Mouse (Mus musculus) C2C12 (cell line): ENCODE measurements at regions not wholly inside any gene's neighbourhood (a gene's known extent, or its start where the extent isn't known, plus 50 kb on each side); places are given as distances from the start of the nearest gene placed in this dataset.

ENCODE experiments used
- H3K27me3 ChIP-seq: one replicate; pipeline ENCODE4 v1.6.1; 2011; ENCODE audit not compliant: control insufficient read depth, insufficient read depth, insufficient read length
- H3K36me3 ChIP-seq: one replicate; pipeline ENCODE4 v1.6.1; 2011; ENCODE audit not compliant: control insufficient read depth, insufficient read depth
- H3K4me3 ChIP-seq: one replicate; pipeline ENCODE4 v1.5.1; 2011; ENCODE audit warnings: mild to moderate bottlenecking, control low read depth; ENCODE audit not compliant: poor library complexity, insufficient read depth, severe bottlenecking
- H3K79me2 ChIP-seq: one replicate; pipeline ENCODE4 v1.6.1; 2011; ENCODE audit not compliant: control insufficient read depth, insufficient read depth
- H3K79me3 ChIP-seq: one replicate; pipeline ENCODE4 v1.6.1; 2011; ENCODE audit warnings: low read depth, control low read depth
- H3ac ChIP-seq: one replicate; pipeline ENCODE3; 2011; ENCODE audit warnings: low read depth; ENCODE audit not compliant: control insufficient read depth, insufficient read length
- CEBPB ChIP-seq: IDR thresholded peaks from one replicate; pipeline ENCODE4 v1.6.1; 2011; ENCODE audit warnings: low read depth, mild to moderate bottlenecking, control low read depth, moderate library complexity
- CTCF ChIP-seq: IDR thresholded peaks from one replicate; pipeline ENCODE4 v1.5.1; 2011; ENCODE audit not compliant: control insufficient read depth, insufficient read depth, insufficient read length
- FOSL1 ChIP-seq: IDR thresholded peaks from one replicate; pipeline ENCODE4 v1.8.0; 2011; ENCODE audit warnings: mild to moderate bottlenecking, low read length; ENCODE audit not compliant: poor library complexity, insufficient read depth, severe bottlenecking
- MAX ChIP-seq: IDR thresholded peaks from one replicate; pipeline ENCODE4 v1.6.1; 2011; ENCODE audit warnings: mild to moderate bottlenecking, control low read depth
- MYOD1 ChIP-seq: IDR thresholded peaks from one replicate; pipeline ENCODE4 v1.6.1; 2011; ENCODE audit warnings: low read depth; ENCODE audit not compliant: control insufficient read depth, insufficient read length
- MYOG ChIP-seq: IDR thresholded peaks from one replicate; pipeline ENCODE4 v1.6.1; 2011; ENCODE audit not compliant: control insufficient read depth, insufficient read length; ENCODE audit errors: extremely low read depth
- USF1 ChIP-seq: IDR thresholded peaks from one replicate; pipeline ENCODE4 v1.6.1; 2011; ENCODE audit warnings: low read depth, mild to moderate bottlenecking, control low read depth, moderate library complexity

DNA sequence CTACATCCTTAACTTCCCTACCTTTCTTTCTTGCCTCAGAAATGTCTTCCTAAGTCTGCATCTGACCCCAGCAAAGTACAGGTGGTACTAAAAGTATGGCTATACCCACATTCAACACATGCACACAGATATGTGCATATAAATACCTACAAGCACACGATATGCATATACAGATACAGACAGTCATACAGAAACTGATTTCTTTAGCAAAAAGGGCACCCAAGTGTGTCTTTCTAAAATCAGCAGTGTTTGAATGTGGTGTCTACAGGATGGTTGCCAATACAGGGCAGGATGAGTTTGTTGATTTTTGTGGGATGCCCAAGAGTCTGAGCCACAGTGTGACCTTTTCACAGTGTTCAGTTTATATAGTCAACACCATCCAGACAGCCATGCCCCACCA, 67.0 kb upstream of the Klf13 start:
- Histone ChIP-seq H3ac (no peak overlapping the region), H3K4me3 (no peak overlapping the region), H3K36me3 (no peaks in the 10 kb centered on the region), H3K79me2 (no peaks in the 10 kb centered on the region), H3K79me3 (no peaks in the 10 kb centered on the region), H3K27me3 (no peaks in the 10 kb centered on the region)
- no peak for TF ChIP-seq CEBPB
- TF ChIP-seq MAX, result no peak

DNA sequence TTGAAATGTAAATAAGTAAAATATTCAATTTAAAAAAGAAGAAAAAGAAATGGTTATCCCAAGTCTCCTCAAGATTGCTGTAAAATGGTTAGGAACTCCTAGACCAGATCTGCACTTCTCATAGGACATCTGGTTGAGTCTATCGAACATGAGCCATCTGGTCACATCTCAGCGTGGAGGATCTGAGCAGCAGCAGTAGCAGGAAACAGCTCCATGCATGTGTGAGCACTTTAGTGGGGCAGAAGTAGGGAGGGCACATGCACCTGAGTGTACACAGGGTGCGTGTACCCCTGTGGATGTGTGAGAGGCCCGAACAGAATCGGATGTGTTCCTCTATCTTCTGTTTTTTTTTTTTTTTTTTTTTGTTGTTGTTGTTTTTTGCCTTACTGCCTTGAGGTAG, 65.2 kb upstream of the Klf13 start:
- H3K79me2 ChIP-seq, result no peaks in the 10 kb centered on the region
- H3K79me3 ChIP-seq, result no peaks in the 10 kb centered on the region
- TF ChIP-seq MAX (no peak), CTCF (no peak), MYOG (no peak), CEBPB (no peak), USF1 (no peak), MYOD1 (no peak), FOSL1 (no peak)
- no peaks in the 10 kb centered on the region for H3K36me3 ChIP-seq
- no peak overlapping the region for H3ac ChIP-seq
- no peak overlapping the region for H3K4me3 ChIP-seq
- no peaks in the 10 kb centered on the region for H3K27me3 ChIP-seq

DNA sequence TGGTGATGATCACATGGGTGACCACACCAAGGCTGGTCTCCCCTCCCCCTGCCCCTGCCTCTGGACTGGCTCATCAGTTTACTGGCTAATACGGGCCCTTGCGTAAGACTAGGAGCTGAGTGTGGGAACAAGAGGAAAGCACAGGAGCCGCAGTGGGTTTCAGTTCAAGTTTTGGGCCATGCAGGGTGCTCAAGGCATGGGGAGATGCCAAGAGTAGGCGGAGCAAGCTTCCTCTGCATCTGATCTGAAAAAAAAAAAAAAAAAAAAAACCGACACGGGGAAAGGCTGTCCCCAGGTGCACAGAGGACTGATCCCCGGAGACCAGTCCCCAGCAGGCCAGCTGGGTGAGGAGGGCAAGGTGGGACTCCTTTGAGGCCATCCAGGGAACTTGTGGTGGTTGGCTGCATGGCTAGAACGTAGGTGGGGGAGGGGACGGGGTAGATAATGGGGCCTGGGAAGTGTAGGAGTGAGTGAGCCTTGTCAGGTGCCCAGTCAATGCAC, 62.9 kb upstream of the Klf13 start:
- Histone ChIP-seq H3K36me3 (no peaks in the 10 kb centered on the region), H3K79me3 (no peaks in the 10 kb centered on the region), H3K27me3 (no peaks in the 10 kb centered on the region), H3K4me3 (no peak overlapping the region), H3K79me2 (no peaks in the 10 kb centered on the region), H3ac (no peak overlapping the region)
- TF ChIP-seq CEBPB, result no peak
- no peak for TF ChIP-seq MYOD1
- TF ChIP-seq MAX, result no peak
- TF ChIP-seq CTCF, result no peak
- TF ChIP-seq MYOG, result no peak
- TF ChIP-seq FOSL1, result no peak
- no peak for TF ChIP-seq USF1

DNA sequence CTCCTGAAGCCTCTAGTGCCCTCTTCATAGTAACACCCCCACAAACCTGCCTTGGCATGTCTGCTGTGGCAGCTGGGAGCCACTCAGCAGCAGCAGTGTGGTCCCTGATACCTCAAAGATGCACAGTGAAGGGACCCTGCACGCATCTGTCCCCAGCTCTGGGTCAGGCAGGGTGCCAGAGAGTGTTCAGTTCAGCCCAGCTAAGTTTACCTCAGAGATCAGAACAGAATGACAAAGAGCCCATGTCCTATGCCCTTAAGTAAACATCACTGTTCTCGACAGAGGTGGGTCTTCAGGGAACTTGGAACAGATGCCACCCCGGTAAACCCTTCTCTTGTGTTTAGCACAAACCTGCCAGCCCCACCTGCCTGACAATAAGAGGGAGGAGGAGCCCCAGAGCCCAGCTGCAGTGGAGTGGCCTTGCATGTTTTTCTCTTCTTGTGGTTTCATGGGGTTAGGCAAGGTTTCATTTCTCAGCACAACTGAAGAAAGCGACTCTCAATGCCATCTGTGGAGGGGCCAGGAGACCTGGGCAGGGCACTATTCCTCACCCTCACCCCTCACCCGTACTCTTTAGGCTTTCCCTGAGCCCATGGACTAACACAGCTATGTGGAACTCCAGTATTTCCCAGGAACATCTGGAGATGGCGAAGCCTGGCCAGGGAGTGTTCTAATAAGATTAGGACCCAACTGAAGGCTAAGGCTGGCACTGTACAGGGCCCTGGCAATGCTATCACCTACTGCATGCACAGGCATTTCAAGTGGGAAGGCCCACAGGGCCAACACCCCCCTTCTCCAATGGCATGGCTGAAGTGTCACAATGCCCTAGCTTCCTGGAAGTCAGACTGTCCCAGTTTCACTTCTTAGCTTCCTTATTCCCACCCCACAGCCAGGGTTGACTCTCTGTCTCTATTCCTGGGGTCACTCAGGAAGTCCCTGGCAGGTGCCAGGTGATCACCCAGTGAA, 60.6 kb upstream of the Klf13 start:
- Histone ChIP-seq H3ac (no peak overlapping the region), H3K79me2 (no peaks in the 10 kb centered on the region), H3K4me3 (no peak overlapping the region), H3K79me3 (no peaks in the 10 kb centered on the region), H3K36me3 (no peaks in the 10 kb centered on the region), H3K27me3 (no peaks in the 10 kb centered on the region)
- no peak for TF ChIP-seq MYOG

DNA sequence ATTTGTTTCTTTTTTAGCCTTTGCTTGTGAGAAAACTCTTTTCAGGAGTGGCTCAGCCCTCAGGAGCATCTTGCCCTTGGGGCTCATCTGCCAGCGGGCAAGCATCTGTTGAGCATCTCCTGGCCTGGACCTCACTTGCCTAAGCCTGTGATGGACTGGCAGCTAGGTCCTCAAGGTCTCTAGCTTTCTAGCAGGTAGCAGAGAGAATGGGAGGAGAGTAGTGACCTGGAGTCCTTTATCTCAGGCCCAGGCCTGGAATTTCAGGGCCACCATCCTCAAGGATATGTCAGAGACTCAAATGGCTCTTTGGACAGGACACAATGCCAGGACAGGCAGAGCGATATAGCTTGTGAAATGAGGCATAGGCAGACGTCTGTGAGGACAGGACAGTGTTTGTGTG, 59.3 kb upstream of the Klf13 start:
- TF ChIP-seq MAX (no peak), FOSL1 (no peak), MYOD1 (no peak), MYOG (no peak), CTCF (no peak), USF1 (no peak), CEBPB (no peak)
- no peak overlapping the region for H3K4me3 ChIP-seq
- H3K79me2 ChIP-seq, result no peaks in the 10 kb centered on the region
- H3K36me3 ChIP-seq, result no peaks in the 10 kb centered on the region
- no peaks in the 10 kb centered on the region for H3K79me3 ChIP-seq
- no peaks in the 10 kb centered on the region for H3K27me3 ChIP-seq
- H3ac ChIP-seq, result no peak overlapping the region

DNA sequence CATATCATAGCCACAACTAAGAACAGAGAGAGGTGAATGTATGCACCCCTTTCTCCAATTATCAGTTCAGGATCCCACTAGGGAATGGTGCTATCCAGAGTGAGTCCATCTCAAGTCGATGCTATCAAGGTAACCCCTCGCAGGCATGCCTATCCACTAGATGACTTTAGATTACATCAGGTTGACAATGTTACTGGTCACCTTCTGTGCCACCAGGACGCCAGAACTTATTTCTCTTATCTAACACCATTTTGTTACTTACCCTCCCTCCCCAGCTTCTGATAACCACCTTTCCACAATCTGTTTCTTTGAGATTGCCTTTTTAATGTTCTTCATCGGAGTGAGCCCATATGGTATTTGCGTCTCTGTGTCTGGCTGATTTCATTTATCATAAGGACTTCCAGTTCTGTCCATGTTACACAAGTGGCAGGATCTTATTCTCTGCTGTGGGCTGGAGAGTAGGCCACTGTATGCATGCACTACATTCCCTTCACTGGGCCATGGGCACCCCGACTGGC, 57.9 kb upstream of the Klf13 start:
- Histone ChIP-seq H3K27me3 (no peaks in the 10 kb centered on the region), H3K36me3 (no peaks in the 10 kb centered on the region), H3ac (no peak overlapping the region), H3K79me3 (no peaks in the 10 kb centered on the region), H3K79me2 (no peaks in the 10 kb centered on the region), H3K4me3 (no peak overlapping the region)
- TF ChIP-seq USF1 (no peak), FOSL1 (no peak), CEBPB (no peak), MAX (no peak), MYOG (no peak), CTCF (no peak), MYOD1 (no peak)
